Mouse (Mus musculus) gastrocnemius, adult 2 months (tissue): Measurements from ENCODE around the gene Fscn2. TPM values are rescaled to one million over a fixed set of nuclear protein-coding genes. Genes with fewer than 3 reads are reported as not detected.

ENCODE experiments used
- DNase-seq: peaks from one replicate; pipeline ENCODE4 v3.0.0; 2022
- H3K27ac ChIP-seq: fragments of 200-600 bp; 2 replicates; pipeline ENCODE4 v1.8.1; 2022; ENCODE audit warnings: mild to moderate bottlenecking
- H3K4me3 ChIP-seq: fragments of 200-600 bp; 2 replicates; pipeline ENCODE4 v1.8.1; 2022; ENCODE audit warnings: mild to moderate bottlenecking, moderate library complexity
- CTCF ChIP-seq: fragments of 200-600 bp; IDR thresholded peaks from 2 replicates; pipeline ENCODE4 v1.8.1; 2022; ENCODE audit warnings: antibody characterized with exemption, mild to moderate bottlenecking, moderate library complexity
- intact Hi-C: fragments of 180-260 bp; cut with DNase I; formaldehyde crosslinking; loops from one replicate; pipeline ENCODE4 v1.15.1; 2025
- long read RNA-seq, 2 experiments: library from polyadenylated mRNA; stranded (forward); transcript quantifications; one replicate each; pipeline ENCODE4 v2.0.0; 2021
- total RNA-seq, 2 experiments: library from RNA; stranded (reverse); gene quantifications; 2 replicates each; pipeline ENCODE4 v1.2.3; 2021

Gene Fscn2
- total RNA-seq, result under 1 TPM in 1 of 2 experiments, not detected in 1; 0.87 TPM
- long read RNA-seq, experiment 1, result 0 reads
- long read RNA-seq, experiment 2, partial matches to known transcripts, result 0 of 3 reads
- long read RNA-seq, experiment 2, other reads (novel, unspliced or antisense), result 1 of 3 reads

GRCm38 (mm10) chr11:120361295-120361694 is at the start of gene Fscn2:
Gene Fscn2 (plus strand): TSS chr11:120361534.
- DNase-seq, result peak; percentile 42
- peak within 1 kb of the TSS; percentile 72; the same call in 1 of the 2 replicates for H3K27ac ChIP-seq
- intact Hi-C loops, result no loop called here

GRCm38 (mm10) chr11:120311561-120311960 is 49.8 kb upstream of the Fscn2 start:
- TF ChIP-seq CTCF, result no peak
- H3K4me3 ChIP-seq, result peak overlapping the region; percentile 77; the same call in 1 of the 2 replicates
- intact Hi-C loops, result loop anchor here (2.0 kb wide), 1 partner anchor 29 kb away; no protein-coding TSS in a partner anchor
- no peak for DNase-seq
- H3K27ac ChIP-seq, result peak overlapping the region; percentile 75; the same call in 1 of the 2 replicates

More at GRCm38 (mm10) chr11:120361295-120361694, at the start of gene Fscn2:
- TF ChIP-seq CTCF, result no peak
- H3K4me3 ChIP-seq, result no peak within 1 kb of the TSS

- no peak for DNase-seq
- Histone ChIP-seq H3K27ac (no peak overlapping the region), H3K4me3 (no peak overlapping the region)
- intact Hi-C loops, result no loop called here
- TF ChIP-seq CTCF, result no peak
Observed at GRCm38 (mm10) chr11:120312069-120312468, 49.3 kb upstream of the Fscn2 start.

DNA sequence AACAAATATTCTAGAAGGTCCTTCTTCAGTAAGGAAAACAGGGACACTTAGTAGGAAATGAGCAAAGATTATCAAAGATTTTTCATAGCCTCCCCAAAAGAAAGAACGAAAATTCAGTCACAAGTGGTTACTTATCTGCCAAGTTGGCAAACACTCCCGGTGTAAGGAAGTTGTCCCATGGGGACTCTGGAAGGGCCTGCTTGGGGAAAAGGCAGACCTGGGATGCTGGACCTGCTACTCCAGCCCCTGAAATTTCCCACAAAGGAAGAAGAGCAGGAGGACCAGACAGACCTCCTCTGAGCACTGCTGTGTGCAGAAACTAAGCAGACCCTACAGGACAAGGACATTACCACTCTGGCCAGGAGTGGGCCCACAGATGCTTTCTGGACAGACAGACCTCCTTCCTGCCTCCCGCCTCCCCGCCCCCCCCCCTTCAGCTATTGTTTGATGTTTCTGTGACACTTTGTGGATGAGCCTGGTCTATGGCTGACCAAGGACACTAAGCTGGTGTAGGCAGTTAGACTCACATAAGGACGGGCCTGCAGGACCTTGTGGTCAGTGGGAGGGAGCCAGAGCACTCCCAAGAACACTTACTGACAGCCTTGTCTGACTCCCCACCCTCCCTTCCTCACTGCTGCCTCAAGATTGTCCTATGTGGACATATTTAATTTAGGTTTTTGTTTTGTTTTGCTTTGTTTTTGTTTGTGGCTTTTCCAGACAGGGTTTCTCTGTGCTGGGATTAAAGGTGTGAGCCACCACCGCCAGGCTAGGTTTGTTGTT is 47.2 kb upstream of the Fscn2 start:
- Histone ChIP-seq H3K4me3 (no peak overlapping the region), H3K27ac (no peak overlapping the region)
- intact Hi-C loops, result no loop called here
- TF ChIP-seq CTCF, result no peak
- DNase-seq, result no peak

DNA sequence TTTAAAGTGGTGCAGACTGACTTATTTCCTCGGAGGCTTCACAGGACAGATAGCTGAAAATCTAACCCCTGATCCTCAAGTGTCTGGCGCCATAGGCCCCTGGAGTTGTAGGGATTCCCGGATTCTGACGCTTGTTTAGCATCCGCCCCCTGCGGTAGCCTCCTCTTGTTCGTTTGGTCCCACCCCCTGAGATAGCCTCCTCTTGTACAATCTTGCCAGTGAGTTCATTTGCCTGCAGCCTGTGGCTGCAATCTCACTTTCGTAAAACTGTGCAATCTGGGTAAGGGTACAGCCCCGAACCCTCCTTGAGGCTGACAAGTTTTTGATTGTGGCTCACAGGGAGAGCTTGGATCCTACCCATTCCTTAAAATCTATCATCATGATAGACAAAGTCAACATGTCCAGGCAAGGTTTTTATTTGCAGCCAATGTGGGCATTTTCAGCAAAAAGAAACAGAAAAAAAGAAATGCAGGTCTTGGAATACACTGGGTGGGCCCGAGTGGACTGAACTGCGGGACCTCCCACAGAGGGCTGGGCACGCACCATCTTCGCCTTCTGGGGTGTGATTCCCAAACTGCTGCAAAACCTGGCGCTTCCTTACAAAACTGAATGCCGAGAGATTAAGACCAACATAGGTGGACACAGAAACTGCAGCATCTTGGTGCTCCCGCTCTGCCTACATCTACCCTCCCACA is 46.5 kb upstream of the Fscn2 start:
- H3K4me3 ChIP-seq, result no peak overlapping the region
- TF ChIP-seq CTCF, result no peak
- intact Hi-C loops, result no loop called here
- H3K27ac ChIP-seq, result no peak overlapping the region
- DNase-seq, result no peak

GRCm38 (mm10) chr11:120315416-120315761 is 45.9 kb upstream of the Fscn2 start:
- DNase-seq, result no peak
- Histone ChIP-seq H3K27ac (peak overlapping the region; percentile 91), H3K4me3 (peak overlapping the region; percentile 80)
- TF ChIP-seq CTCF, result no peak
- intact Hi-C loops, result no loop called here

DNA sequence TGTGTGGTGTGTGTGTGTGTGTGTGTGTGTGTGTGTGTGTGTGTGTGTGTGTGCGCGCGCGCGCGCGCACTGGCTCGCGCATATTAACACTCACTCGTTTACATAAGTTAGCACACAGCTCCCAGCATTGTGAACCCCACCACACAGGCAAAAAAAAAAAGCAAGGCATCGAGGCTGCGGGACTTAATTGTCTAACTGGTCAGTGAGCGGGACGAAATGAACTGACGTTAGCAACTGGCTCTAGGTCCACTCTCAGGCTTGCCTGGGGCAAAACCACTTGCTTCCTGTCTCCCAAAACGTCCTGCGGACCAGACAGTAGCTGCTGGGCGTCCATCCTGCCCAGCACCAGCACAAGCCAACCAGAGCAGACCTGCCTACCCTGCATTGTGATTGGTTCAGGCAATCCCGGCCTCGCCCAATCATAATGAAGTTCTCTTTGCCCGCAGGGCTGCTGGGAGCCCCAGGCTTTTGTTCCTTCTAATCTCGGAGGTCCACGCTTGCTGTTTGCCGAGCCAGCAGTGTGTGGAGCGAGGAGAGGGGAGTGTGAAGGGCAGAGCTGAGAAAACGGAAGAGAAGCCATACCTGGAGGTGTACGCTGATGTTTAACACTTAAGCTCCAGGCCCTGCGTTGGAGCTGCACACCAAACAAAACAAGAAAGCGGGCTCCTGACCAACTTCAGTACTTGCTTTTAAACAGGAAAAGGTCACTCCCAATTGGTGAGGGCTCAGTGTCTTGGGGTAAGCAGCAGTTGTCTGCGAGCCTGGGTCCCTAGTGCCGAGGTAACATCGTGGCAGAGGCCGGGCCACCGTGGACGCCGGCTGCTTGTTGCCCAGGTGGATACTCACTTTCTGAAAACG is 45.3 kb upstream of the Fscn2 start:
- Histone ChIP-seq H3K27ac (peak overlapping the region; percentile 91), H3K4me3 (peak overlapping the region; percentile 80)
- no peak for TF ChIP-seq CTCF
- intact Hi-C loops, result no loop called here
- DNase-seq, result peak; percentile 92

- TF ChIP-seq CTCF, result no peak
- no peak for DNase-seq
- intact Hi-C loops, result no loop called here
- peak overlapping the region; percentile 91 for H3K27ac ChIP-seq
- peak overlapping the region; percentile 80 for H3K4me3 ChIP-seq
Observed at GRCm38 (mm10) chr11:120316690-120317254, 44.6 kb upstream of the Fscn2 start.

GRCm38 (mm10) chr11:120317456-120317855 is 43.9 kb upstream of the Fscn2 start:
- TF ChIP-seq CTCF, result no peak
- DNase-seq, result no peak
- Histone ChIP-seq H3K4me3 (no peak overlapping the region), H3K27ac (no peak overlapping the region)
- intact Hi-C loops, result no loop called here

DNA sequence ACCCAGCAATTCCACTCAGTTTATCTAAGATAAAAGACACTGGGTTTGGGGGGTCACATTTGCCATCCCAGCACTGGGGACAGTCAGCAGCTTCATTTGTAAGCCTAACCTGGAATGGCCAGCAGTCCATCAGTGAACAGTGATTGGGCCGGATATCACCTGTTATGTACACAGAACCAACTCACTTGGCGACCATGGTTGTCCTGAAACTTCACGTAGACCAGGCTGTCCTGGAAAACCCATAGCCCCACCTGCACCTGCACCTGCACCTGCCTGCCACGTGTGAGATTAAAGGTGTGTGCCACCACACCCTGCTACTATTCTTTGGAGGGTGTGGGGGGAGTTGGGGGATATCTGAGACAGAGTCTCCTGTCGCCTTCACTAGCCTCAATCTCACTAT is 42.0 kb upstream of the Fscn2 start:
- no peak for TF ChIP-seq CTCF
- no peak for DNase-seq
- intact Hi-C loops, result no loop called here

DNA sequence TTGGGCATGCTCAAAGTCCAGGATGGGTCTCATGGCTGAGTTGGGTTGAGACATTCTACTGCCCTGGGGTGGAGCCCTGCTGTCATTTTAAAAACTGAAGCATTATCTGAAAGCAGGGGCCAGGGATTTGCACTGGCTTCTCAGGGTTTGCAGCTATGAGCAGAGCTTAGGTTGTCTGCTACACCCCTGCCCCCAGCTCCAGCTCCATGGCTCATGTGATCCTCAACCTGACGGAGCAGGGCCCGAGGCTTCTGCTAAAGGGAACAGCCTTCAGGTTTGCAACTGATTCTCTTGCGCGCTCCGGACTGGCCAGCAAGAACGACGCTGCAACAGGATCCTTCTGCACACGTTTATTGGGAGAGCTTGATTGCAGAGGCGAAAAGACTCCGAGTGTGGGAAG is 41.2 kb upstream of the Fscn2 start:
- TF ChIP-seq CTCF, result no peak
- no peak for DNase-seq
- H3K4me3 ChIP-seq, result no peak overlapping the region
- no peak overlapping the region for H3K27ac ChIP-seq
- intact Hi-C loops, result no loop called here

More for the DNA sequence above, 42.0 kb upstream of the Fscn2 start:
- H3K4me3 ChIP-seq, result no peak overlapping the region
- H3K27ac ChIP-seq, result no peak overlapping the region

- TF ChIP-seq CTCF, result no peak
- no peak for DNase-seq
- Histone ChIP-seq H3K27ac (no peak overlapping the region), H3K4me3 (no peak overlapping the region)
- intact Hi-C loops, result no loop called here
Observed at GRCm38 (mm10) chr11:120335431-120336021, 25.8 kb upstream of the Fscn2 start.
